Mouse (Mus musculus) naive thymus-derived CD4-positive, alpha-beta T cell, adult 5 months (primary cell): ENCODE data around the gene Bcl10. TPM values are rescaled to one million over a fixed set of nuclear protein-coding genes. Genes with fewer than 3 reads are reported as not detected.

Experiments
- polyA plus RNA-seq: library from polyadenylated mRNA; unstranded; fragments of 100-300 nt; shearing (Covaris generic); gene quantifications from one replicate; pipeline ENCODE4 v1.2.1, GENCODE M21; 2017

The Bcl10 gene
- polyA plus RNA-seq: 196 TPM

DNA sequence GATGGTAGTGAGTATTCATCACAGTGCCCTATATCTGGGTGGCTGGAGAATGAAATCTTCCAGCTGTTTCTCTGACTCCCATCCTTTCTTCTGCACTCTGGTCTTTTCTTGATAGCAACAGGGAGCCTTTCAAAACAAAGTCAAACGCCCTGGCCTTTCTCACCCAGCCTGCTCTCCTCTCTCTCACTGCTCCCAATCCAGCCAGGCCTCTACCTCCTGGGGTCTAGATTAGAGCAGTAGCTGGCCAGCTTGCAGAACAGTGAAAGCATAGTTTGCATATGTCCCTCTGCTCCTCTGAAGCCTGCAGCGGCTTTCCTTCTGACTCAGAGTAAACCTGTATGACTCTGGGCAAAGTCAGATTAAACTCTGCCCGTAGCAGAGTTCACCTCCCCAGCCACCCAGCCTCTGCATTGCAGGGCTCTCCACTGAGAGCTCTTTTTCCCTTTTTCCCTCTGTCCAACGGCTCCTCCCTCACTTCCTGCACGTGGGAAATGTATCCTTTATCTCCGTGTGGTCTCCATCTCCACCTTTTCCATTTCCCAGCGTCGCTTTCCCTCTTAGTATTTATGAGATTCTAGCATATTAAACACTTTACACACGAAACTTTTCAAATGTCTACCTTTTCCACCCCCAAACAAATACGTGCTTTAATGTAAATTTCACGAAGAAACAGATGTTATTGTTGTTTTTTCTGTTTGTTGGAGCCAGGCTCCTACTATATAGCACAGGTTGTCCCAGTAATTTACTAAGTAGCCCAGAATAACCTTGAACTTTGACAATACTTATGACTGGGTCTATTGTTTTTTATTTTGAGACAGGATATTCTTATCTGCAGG lies at the start of gene Bcl10:
TSS of gene Bcl10 (plus strand) at position 786 of the 836 bp plus-strand sequence.

DNA sequence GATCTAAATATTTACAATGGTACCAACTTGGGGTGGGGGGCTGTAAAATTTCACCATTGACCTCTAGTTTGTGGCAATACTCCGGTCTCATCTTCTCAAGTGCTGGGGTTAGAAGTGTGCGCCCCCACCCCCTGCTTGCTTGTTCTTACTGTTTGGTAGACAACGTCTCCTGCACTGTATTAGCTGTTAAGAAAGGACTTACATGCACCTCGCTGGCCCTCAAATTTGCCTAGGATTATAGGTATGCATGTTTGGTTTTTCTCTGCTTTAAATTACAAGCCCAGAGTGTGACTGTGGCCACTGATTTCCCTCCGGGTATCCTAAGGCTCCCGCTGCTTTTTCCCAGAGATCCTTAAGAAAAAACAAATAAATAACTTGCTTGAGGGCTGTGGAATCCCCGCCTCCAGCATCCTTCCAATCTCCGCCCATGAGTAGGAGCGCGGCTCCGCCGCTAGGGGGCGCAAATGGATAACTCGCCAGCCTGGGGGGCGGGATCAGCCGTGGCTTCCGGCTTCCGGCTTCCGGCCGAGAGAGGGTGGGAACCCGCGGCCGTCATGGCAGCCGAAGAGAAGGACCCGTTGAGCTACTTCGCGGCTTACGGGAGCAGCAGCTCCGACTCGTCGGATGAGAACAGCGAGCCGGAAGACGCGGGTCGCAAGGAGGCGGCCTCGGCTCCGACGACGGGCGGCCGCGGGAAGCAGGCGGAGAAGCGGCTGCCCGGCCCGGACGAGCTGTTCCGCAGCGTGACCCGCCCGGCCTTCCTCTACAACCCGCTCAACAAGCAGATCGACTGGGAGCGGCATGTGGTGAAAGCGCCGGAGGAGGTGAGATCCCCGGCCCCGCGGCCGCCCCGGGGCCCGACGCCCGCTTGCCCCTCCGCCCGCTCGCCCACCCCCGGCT lies 15.2 kb downstream of the Bcl10 start, which contains the start of gene 2410004B18Rik:
TSS of gene 2410004B18Rik (plus strand) at position 510 of the 900 bp plus-strand sequence.

Other genes with a start within 250 kb of the Bcl10 start
- not detected for gene Ddah1, start 164.1 kb upstream of the Bcl10 start, polyA plus RNA-seq
- 99.5 TPM for gene 2410004B18Rik, start 15.2 kb downstream of the Bcl10 start, polyA plus RNA-seq
- gene Syde2, start 65.1 kb downstream of the Bcl10 start, polyA plus RNA-seq: 1.5 TPM
- not detected for gene Wdr63, start 185.3 kb downstream of the Bcl10 start, polyA plus RNA-seq
- 1.2 TPM for gene Mcoln3, start 194.6 kb downstream of the Bcl10 start, polyA plus RNA-seq
- gene Mcoln2, start 227.0 kb downstream of the Bcl10 start, polyA plus RNA-seq: 2.4 TPM